Mouse (Mus musculus) cerebellum, adult 11-12 months (tissue): ENCODE results near the gene C2cd4b.

Experiments used
- DNase-seq: peaks from one replicate; pipeline ENCODE4 v3.0.0; 2022

Gene C2cd4b

GRCm38 (mm10) chr9:67759163-67759955, at the start of gene C2cd4b:
TSS of gene C2cd4b (plus strand) at chr9:67759437.
- peak; percentile 16 for DNase-seq

DNA sequence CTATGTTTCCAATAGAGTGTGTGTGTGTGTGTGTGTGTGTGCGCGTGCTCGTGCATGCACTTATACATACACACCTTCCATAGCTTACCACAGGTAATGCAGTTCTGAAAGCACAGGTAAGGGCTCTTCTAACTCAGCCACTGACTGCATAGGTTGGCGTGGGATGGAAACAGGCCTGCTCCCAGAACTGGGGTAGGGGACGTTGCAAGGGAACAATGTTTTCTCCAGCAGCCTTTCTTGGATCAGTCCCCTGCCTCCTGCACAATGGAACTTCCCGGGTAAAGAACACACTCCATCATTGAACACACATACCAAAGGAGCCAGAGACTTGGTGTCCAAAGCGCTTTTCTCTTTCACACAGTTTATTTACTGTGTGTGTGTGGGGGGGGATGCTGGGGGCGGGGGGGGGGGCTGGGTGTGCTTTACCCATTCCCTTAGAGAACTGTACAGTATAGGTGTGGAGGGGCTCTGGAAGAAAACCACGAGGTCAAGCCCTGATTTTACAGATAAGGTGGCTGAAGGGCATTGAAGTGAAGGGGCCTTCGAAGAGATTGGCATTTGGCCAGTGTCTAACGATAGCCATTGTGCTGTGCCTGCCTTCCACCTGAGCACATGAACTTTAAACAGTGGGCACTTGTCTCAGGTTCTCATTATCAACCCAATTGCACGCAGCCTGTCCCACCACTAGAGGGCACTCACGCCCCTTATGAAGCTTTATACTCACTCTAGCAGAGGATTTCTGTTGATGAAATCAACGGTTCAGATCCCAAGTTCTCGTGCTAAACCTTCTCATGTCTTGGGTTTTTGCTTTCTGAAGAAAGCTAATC, 48.0 kb upstream of the C2cd4b start:
- peak; percentile 17 for DNase-seq

GRCm38 (mm10) chr9:67712146-67712545, 47.1 kb upstream of the C2cd4b start:
- DNase-seq: no peak

- DNase-seq: no peak
Measured at GRCm38 (mm10) chr9:67717081-67717480, 42.2 kb upstream of the C2cd4b start.

DNA sequence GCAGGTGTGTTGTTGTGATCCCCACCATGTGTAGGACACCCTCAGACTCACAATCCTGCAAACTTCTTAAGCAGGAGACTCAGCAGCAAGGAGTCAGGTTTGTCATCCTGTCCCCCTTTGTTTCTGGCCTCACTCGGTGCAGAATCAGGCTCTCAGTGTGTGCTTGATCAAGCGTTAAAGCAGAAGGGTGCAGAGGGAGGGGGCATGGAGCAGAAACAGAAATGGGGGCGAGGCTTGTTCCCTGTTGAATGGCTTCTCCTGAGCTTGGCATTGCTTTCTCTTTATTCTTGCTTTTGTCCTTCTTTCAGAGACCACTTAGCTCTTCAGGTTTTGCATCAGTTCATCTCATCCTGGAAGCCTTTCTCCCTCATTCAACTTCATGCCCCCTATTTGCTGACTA, 40.6 kb upstream of the C2cd4b start:
- DNase-seq: no peak

GRCm38 (mm10) chr9:67720150-67720549, 39.1 kb upstream of the C2cd4b start:
- DNase-seq: no peak

DNA sequence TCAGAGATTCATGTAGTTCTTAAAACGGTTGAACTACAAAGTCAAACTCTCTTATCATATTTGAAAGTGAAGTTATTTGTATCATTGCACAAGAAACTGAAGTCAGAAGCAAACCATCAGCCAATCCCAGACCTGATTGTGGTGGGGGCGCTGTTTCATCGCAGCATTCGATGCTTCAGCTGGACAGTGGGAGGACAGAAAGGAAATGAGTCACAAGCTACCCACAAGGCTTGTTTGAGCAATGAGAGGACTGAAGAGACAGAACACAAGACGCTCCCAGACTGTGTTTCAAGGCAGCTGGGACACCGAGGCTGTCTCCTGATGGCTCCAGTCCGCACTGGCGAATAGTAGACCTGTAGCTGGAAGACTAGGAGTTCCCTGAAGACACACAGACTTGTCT, 36.9 kb upstream of the C2cd4b start:
- DNase-seq: no peak

GRCm38 (mm10) chr9:67725196-67725595, 34.0 kb upstream of the C2cd4b start:
- DNase-seq: no peak

DNA sequence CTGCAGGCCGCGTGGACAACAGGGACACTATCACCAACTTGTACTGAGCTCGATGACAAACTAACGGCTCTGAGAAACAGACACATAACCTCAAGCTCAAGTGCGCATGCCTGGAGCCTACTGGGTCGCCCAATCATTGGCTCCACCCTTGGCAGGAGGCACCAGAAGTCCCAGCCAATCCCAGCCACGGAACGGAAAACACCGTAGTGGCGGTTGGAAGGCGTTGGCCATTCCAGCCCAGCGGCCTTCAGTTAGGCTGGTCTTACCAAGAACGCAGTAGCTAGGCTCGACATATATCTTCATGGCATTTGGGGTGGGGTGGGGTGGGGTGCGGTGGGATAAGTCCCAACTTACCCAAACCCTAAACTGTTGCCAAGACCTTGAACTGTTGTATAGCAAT, 25.5 kb upstream of the C2cd4b start:
- DNase-seq: no peak

GRCm38 (mm10) chr9:67735426-67735825, 23.8 kb upstream of the C2cd4b start:
- DNase-seq: peak; percentile 6

DNA sequence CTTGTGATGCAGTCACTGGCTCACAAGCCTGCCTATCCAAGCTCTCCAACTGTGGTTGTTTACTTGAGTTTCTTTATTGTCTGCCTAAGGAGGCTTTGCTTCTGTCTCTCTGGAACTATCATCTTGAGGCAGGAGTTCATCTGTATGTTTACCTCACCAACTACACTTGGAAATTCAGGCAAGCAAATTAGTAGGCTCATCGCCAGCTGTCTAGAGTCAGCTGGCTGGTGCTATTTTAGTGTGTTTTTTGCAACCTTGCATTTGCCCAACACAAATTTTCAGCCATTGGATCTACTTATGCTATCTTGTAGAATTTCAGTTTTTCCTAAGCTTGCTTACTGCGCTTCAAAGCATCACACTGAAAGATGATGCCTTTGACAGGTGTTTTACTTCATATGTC, 18.0 kb upstream of the C2cd4b start:
- DNase-seq: no peak

DNA sequence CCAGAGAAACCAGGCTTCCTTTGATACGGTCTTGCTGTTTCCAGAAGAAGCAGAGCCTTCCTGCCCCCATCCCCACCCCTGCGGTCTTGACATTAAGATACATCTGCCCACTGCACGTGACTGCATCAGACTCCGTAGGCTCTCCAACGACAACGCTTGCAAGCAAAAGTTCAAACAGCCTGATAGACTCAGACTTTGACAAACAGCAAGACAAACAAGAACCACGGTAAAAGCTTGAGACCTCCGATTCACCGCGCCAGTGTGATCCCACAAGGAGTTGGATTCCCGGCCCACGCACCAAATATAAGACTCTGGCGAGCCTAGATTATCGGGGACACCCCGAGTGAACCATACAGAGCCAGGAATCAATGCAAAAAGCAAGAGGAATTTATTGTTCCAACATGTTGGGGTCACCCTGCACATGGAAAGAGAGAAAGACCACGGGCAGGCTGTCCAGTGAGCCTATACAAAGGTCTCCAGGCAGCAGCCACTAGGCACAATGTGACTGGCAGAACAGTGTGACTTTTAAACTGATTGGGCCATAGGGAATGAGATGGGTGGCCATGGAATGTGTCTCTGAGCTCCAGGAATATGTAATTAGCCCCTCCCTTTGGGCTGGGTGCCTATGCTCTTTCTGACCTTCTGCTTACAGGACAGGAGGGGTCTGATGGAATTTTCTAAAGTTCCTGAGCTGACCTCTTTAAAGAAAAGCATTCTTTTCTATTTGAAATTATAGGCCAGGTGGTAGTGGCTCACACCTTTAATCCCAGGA, 5.6 kb upstream of the C2cd4b start:
- DNase-seq: no peak

GRCm38 (mm10) chr9:67754713-67755112, 4.5 kb upstream of the C2cd4b start:
- DNase-seq: no peak

GRCm38 (mm10) chr9:67758686-67759085, 551 bp upstream of the C2cd4b start:
- DNase-seq: peak; percentile 55

- peak; percentile 81 for DNase-seq
Measured at GRCm38 (mm10) chr9:67759956-67760764, 923 bp downstream of the C2cd4b start.

DNA sequence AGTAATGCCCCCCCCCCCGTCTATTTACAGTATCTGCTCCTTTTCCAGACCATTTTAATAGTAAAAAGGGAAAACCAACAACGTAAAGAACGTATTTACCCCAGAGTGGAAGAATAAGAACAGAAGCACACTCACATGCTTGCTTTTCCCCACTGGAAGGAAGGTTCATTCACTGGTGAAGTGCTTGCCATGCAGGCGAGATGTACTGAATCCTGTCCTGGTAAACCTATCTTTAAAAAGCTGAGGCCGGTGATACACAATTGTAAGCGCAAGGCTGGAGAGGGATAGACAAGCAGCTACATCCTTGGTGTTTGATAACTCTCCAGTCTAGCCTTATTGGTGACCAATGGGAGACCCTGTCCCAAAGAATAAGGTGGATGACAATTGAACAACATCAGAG, 1.8 kb downstream of the C2cd4b start:
- no peak for DNase-seq

GRCm38 (mm10) chr9:67763326-67763725, 4.1 kb downstream of the C2cd4b start:
- DNase-seq: no peak

DNA sequence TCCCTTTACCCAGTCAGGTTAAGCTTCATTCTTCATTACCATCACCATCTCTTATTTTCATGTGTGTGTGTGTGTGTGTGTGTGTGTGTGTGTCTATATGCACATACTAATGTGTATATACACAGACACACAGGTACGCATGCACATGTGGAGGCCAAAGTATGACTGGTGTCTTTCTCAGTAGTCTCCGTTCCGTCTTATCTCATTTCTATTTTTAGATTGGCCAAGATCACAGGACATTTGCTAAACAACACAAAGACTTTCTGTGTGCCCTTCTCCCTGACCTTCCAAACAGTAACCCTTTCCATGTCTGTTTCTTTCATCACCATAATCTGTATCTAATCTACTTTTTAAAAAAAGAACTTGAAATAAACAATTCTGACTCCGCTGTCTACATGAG, 7.2 kb downstream of the C2cd4b start:
- no peak for DNase-seq

GRCm38 (mm10) chr9:67766948-67767347, 7.7 kb downstream of the C2cd4b start:
- DNase-seq: no peak

- DNase-seq: no peak
Measured at GRCm38 (mm10) chr9:67768843-67769242, 9.6 kb downstream of the C2cd4b start.

DNA sequence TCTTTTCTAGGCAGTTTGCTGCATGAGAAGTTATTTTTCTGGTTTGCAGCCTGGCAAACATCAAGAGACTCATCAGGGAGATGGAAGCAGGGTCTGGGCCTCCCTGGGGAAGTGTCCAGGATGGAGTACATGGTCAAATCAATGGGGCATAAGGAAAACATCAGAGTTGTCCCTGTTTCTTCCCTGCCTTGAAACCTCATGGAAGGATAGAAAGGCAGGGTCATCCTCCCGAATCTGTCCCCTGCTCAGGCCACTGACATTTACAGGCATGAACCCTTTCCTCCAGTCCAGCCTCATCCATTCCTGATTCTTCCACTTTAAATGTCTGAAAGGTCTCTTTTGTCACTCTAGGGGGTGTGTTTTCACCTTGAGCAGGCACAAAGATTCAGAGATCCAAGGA, 10.2 kb downstream of the C2cd4b start:
- no peak for DNase-seq

- DNase-seq: no peak
Measured at GRCm38 (mm10) chr9:67771293-67771692, 12.1 kb downstream of the C2cd4b start.

DNA sequence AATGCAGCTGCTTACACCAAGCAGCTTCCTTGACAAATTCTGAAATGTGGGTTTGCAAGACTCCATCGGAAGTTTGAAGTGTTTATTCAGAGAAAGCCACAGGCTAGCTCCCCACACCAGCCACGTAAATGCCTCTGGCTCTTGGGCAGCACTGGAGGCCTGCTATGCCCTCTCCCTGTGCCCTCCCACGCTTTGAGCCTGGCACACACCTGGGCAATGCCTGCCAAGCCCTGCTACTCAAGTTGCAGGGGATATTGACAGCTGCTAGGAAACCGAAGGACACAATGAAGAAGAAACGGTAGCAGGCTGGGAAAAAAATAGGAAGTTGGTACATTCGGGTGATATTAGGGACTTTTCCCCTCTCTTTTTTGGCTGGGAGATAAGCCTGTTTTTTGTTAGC, 15.0 kb downstream of the C2cd4b start:
- no peak for DNase-seq
